Mouse (Mus musculus) erythroblast, embryonic 14.5 days (primary cell): Measurements from ENCODE around the gene Tmigd3.

Experiments
- GATA1 ChIP-seq: IDR thresholded peaks from 2 replicates; pipeline ENCODE4 v1.6.1; 2012; ENCODE audit warnings: low read length, inconsistent platforms, mixed read lengths
- TAL1 ChIP-seq: IDR thresholded peaks from 3 replicates; pipeline ENCODE4 v1.6.1; 2012; ENCODE audit warnings: low read length, inconsistent platforms, mixed read lengths

DNA sequence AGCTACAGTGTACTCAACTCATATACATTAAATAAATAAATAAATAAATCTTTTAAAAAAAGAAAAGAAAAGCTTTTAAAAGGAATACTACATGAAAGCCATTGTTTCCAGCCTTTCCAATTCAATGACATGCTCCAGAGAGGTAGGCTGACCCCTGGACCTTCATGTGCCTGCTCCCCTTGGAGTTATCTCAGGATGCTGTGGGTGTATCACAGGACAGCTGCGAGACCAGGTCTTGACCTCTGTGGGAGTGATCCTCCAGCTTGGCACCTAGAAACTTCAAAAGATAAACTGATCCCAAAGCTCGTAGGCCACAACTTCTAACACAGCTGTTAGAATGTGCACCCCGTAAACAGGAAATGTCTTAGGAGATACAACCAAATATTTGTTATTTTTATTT is 32.0 kb upstream of the Tmigd3 start:
- TF ChIP-seq TAL1 (no peak), GATA1 (no peak)
